Mouse (Mus musculus) activated CD4-positive, CD25-positive, alpha-beta regulatory T cell, adult 4 months (primary cell): ENCODE results near the gene Tlcd1. TPM values are rescaled to one million over a fixed set of nuclear protein-coding genes. Genes with fewer than 3 reads are reported as not detected.

Experiments used
- ATAC-seq: one replicate; pipeline ENCODE4 v1.8.0; 2017
- polyA plus RNA-seq, 2 experiments: library from polyadenylated mRNA; unstranded; fragments of 100-300 nt; shearing (Covaris generic); gene quantifications; one replicate each; pipeline ENCODE4 v1.2.1; 2017

The Tlcd1 gene
- polyA plus RNA-seq, 2 experiments from 2014 or later = 2.3 to 4.3 TPM

GRCm38 (mm10) chr11:78161968-78162367 lies 14.5 kb upstream of the Tlcd1 start:
- ATAC-seq = no peak

- no peak for ATAC-seq
Observed at GRCm38 (mm10) chr11:78162504-78162903, 14.0 kb upstream of the Tlcd1 start.

GRCm38 (mm10) chr11:78163045-78163444 lies 13.5 kb upstream of the Tlcd1 start:
- no peak for ATAC-seq

DNA sequence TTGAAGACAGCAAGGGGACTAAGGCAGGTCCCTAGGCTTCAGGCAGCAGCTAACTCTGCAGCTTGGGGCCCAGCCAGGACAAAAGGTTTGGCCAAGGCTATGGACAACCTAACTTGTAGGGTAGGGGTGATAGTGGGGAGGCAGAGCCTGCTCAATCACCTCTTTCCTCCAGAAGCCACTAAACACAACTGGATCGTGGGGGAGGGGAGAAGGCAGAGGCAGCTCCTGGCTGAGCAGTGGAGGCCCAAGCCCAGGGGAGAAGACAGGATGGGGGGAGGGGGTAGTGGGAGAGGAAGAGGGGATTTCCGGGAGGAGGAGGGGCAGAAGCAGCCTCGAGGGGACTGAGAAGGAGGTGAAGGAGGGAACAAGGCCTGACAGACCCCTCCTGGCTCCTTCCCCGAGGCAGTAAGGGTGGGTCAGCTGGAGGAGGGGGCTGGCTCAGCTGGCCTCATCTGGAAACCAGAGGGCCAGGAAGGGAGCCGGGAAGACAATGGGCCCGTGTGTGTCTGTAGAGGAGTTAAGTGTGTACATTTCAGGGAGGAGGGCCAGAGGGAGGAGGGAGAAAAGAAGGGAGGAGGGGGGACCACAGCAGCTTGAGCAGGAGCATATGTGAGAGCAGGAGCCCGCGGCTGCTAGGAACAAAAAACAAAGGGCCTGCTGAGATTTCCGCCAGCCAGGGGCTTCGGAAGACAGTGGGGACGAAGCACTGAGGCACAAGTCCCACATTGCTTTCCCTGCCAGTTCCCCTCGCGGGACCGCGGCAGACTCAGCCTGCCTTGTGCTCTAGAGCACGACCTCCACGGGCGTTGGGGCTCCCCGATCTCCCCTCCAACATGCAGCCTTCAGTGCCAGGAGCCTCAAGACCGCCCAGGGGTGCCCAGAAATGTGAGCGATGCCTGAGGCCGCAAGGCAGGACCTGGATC lies 12.6 kb upstream of the Tlcd1 start:
- peak; percentile 29 for ATAC-seq

DNA sequence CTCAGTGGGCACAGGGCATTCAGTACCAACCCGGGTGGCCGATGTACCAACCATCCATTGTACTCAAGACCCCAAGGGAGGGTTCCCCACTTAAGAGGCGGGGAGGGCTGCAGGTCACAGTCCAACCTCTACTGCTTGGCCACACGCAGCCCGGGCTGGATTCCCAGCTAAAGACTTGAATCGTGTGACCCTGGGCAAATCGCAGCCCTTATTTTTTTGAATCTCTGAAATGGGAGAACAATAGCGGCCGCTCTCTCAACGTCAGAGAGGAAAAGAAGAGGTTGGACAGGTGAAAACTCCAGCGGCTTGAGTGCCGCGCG lies 11.9 kb upstream of the Tlcd1 start:
- ATAC-seq = no peak

- ATAC-seq = peak; percentile 65
Observed at GRCm38 (mm10) chr11:78164924-78165760, 11.4 kb upstream of the Tlcd1 start, which contains the start of gene Traf4. TSS of gene Traf4 (minus strand) at chr11:78165589.

DNA sequence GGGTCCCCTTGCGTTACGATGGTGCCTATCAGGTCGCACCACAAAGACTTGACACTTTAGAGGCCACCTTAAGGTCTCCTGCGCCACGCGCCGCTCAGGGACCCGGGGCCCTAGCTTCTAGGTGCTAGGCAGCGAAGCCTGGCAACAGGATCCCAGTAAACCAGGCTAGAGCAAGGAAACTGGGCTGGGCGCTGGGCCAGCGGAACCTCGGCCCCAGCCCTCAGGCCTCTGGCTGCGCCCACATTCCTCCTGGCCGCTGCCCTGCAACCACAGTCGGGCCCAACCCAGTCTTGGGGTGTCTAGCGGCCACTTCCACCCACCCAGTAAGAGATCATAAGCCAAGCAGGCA lies 10.8 kb upstream of the Tlcd1 start:
- peak; percentile 25 for ATAC-seq

DNA sequence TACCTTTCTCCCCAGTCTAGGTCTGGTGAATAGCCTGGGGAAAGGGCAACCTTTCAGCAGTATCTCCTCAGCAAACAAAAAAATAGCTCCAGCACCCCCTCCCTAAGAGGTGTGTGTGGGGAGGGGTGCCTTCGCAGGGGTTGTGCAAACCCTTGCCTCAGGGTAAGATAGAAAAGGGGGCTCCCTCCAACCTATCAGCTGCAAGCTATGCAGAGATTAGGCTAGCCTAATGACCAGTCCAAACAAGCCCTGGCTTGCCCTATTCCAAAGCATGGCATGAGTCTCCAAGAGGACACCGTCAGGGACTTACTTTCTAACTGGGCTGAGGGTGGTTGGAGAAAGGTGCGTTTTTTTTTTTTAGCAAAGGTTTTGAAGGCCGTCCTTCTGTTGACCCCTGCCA lies 10.3 kb upstream of the Tlcd1 start:
- ATAC-seq = no peak

DNA sequence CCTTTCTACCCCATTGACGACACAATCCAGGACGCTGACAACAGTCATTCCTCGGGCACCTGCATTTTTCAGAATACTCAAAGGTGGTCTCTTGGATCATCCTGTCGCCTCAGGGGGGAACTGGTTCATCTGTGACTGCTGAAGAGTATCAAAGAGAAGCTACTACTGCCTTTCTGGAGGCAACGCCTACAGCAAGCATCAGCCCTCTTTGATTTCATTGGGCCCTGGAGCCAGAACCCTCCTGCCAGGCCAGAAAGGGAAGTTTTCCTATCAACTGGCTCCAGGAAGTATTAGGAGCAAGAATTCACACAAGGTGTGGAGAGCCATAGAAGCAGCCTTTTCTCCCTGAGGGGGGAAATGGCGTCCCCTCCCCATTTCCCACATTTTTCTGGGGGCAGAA lies 9.9 kb upstream of the Tlcd1 start:
- no peak for ATAC-seq

DNA sequence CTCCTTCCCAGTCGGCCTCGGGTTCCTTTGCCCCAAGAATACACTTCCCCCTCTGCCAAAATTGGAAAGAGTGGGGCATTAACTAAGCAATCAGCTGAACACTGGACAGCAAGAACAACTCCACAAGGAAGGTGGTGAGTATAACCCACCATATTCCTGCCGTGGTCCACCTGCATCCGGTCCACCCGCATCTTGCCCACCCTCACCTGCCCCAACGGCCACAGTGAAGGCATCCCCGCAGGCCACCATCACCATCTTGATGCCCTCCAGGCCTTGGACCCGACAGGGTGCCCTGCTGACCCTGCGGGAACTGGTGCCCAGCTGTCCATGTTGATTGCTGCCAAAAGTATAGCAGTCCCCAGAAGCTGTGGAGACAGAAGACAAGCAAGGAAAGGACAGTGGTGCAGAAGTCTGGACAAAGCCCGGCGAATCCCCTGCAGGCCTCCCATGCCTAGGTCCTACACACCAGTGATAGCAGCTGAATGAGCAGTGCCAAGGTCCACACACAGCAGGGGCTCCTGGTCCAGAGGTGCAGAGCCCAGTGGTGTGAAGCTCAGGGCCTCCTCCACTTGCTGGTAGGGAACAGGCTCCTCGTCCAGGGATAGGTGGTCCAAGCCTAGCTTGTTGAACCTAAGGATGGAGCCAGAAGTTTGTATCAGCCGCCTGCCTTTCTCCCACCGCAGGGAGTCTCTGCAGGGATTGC lies 9.1 kb upstream of the Tlcd1 start:
- no peak for ATAC-seq

- ATAC-seq = peak; percentile 67
Observed at GRCm38 (mm10) chr11:78168541-78169468, 7.7 kb upstream of the Tlcd1 start.

DNA sequence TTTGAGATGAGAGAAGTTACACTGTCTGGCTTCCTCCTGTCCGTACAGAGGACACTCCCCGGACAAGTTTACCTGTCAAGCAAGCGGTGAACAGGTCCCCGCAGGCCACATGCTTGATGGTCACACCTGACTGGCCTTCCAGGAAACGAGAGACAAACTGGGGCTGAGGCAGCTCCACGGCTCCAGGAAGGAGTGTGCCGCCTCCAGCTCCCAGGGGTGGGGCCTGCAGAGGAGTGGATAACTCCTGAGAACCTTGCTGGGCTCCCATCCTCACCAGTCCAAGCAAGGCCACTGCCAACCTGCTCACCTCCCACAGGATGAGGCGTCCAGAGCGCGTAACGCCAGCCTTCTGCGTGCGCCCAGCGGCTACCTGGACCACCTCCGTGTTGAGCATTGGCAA lies 6.2 kb upstream of the Tlcd1 start:
- no peak for ATAC-seq

DNA sequence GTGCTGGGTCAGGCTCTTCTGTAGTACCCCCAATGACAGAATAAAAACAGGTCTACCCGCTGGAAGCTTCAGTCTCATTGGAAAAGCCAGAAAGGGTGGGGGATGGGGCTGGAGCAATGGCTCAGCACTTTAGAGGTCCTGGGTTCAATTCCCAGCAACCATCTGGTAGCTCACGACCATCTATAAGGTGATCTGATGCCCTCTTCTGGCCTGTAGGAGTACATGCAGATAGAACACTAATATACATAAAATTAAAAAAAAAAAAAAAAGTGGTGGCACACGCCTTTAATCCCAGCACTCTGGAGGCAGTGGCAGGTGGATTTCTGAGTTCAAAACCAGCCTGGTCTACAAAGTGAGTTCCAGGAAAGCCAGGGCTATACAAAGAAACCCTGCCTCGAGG lies 5.2 kb upstream of the Tlcd1 start:
- no peak for ATAC-seq

- no peak for ATAC-seq
Observed at GRCm38 (mm10) chr11:78172034-78172747, 4.3 kb upstream of the Tlcd1 start.

GRCm38 (mm10) chr11:78172748-78173383 lies 3.6 kb upstream of the Tlcd1 start:
- no peak for ATAC-seq

DNA sequence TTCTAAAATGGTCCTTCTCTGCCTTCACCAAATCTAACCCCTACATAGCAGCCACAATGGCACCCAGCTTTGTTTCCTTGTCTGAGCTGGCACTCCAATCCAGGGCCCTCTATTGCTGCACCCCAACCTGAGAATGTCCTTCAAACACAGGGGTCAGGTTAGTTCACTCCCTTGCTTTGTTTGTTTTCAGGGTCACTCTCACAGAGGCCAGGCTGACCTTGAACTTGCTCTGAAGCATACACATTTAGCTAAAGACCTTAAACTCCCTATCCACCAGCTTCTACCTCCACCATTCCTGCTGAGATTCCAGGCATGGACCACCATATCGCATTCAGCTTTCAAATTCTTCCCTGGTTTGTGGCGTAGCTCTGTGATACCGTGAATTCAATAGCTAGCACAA lies 2.0 kb upstream of the Tlcd1 start:
- ATAC-seq = no peak

GRCm38 (mm10) chr11:78175771-78176401 lies 625 bp upstream of the Tlcd1 start:
- ATAC-seq = no peak

DNA sequence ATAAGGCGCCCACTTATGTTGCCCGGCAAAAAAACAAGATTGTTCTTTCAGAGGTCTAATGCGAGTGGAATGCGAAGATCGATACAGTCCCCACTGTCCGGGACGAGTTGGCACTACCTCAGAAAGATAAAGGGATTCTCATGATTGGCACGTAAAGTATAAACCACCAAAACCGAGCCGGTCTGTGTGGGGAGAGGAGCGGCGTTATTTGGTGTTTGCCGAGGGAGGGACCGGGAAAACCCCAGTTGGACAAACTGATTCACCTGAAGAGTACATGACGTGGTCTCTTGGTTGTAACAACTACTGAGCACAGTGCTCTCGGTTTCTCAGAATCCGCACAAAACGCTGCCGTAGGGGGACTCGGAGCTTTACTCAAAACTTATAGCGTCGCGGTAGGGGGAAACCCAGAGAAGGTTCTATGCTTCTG lies 407 bp downstream of the Tlcd1 start:
- peak; percentile 34 for ATAC-seq

DNA sequence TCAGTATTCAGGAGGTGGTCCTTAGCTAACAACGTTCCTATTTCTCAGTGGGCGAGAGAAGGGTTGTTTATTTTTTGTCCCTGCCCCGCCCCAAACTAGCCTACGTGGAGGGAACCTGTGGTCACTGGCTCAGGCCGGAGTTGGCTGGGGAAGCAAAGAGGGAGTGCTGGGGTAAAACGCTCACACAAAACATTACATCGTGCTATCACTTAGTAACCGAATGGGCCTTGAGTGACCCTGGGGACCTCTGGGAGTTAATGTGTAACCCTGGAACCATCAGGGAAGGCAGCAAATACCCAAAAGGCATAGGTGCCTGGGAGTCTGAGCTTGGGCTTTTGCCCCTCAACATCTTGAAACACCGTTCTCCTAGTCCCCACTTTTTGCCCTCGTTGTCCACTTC lies 926 bp downstream of the Tlcd1 start:
- ATAC-seq = no peak
